Mouse (Mus musculus) kidney, postnatal 0 days (tissue): ENCODE data around the gene Uap1l1. TPM values are rescaled to one million over a fixed set of nuclear protein-coding genes. Genes with fewer than 3 reads are reported as not detected.
A peak's percentile ranks its signal among the peaks of the same experiment; 100 is the strongest.
"Not testable (repeated sequence)": the region's sequence is repeated elsewhere in the genome, so short reads cannot be mapped to it uniquely, and the experiment has no call there.

Source experiments
- ATAC-seq: fragments of 200-750 bp; cut with Nextera tagmentation; replicated peaks from 2 replicates; pipeline ENCODE4 v1.8.0; 2017; ENCODE audit warnings: low read depth, moderate number of reproducible peaks, moderate TSS enrichment, moderate library complexity; ENCODE audit not compliant: low FRiP score
- DNase-seq: peaks from one replicate; pipeline ENCODE4 v3.0.0-alpha.2; 2016; ENCODE audit warnings: low spot score
- H3K27ac ChIP-seq: fragments of 300-500 bp; sonication (generic); 2 replicates; pipeline ENCODE4 v1.5.1; 2014; ENCODE audit warnings: mild to moderate bottlenecking
- H3K27me3 ChIP-seq: fragments of 300-500 bp; sonication (generic); 2 replicates; pipeline ENCODE4 v1.6.1; 2014; ENCODE audit warnings: low read length, mixed read lengths; ENCODE audit not compliant: insufficient read depth
- H3K36me3 ChIP-seq: fragments of 300-500 bp; sonication (generic); 2 replicates; pipeline ENCODE4 v1.6.1; 2014; ENCODE audit warnings: low read length, mixed read lengths; ENCODE audit not compliant: insufficient read depth
- H3K4me1 ChIP-seq: fragments of 300-500 bp; sonication (generic); replicated peaks from 2 replicates; pipeline ENCODE4 v1.6.1; 2014; ENCODE audit warnings: antibody characterized with exemption, low read length, mixed read lengths; ENCODE audit not compliant: insufficient read depth
- H3K4me2 ChIP-seq: fragments of 300-500 bp; sonication (generic); 2 replicates; pipeline ENCODE4 v1.6.1; 2014; ENCODE audit warnings: mild to moderate bottlenecking, low read length, moderate library complexity, mixed read lengths
- H3K4me3 ChIP-seq: fragments of 300-500 bp; sonication (generic); replicated peaks from 2 replicates; pipeline ENCODE4 v1.5.1; 2014; ENCODE audit warnings: low read depth, low read length
- H3K9ac ChIP-seq: fragments of 300-500 bp; sonication (generic); 2 replicates; pipeline ENCODE4 v1.6.1; 2014; ENCODE audit warnings: low read depth, low read length
- H3K9me3 ChIP-seq: fragments of 300-500 bp; sonication (generic); replicated peaks from 2 replicates; pipeline ENCODE4 v1.6.1; 2016; ENCODE audit warnings: low read length, inconsistent platforms, mixed read lengths
- CTCF ChIP-seq: IDR thresholded peaks from 2 replicates; pipeline ENCODE4 v1.5.1; 2016; ENCODE audit warnings: antibody characterized with exemption, low read depth, mild to moderate bottlenecking, moderate library complexity
- WGBS: fragments of 180-500 bp; shearing (Covaris S2); extraction: QIAGEN DNeasy Blood & Tissue Kit; methylation state at CpG from one replicate; pipeline ENCODE4 v1.1.7; 2014; 5-methylcytosine and 5-hydroxymethylcytosine counted together
- polyA plus RNA-seq: library from polyadenylated mRNA; unstranded; fragments of >200 nt; fragmentation: Nextera tagmentation; extraction: Ambion mirVana; gene quantifications from 2 replicates; pipeline ENCODE4 v1.2.1, GENCODE M21; 2015

Gene Uap1l1
- 80.5 and 92.8 TPM in 2 replicates for polyA plus RNA-seq

DNA sequence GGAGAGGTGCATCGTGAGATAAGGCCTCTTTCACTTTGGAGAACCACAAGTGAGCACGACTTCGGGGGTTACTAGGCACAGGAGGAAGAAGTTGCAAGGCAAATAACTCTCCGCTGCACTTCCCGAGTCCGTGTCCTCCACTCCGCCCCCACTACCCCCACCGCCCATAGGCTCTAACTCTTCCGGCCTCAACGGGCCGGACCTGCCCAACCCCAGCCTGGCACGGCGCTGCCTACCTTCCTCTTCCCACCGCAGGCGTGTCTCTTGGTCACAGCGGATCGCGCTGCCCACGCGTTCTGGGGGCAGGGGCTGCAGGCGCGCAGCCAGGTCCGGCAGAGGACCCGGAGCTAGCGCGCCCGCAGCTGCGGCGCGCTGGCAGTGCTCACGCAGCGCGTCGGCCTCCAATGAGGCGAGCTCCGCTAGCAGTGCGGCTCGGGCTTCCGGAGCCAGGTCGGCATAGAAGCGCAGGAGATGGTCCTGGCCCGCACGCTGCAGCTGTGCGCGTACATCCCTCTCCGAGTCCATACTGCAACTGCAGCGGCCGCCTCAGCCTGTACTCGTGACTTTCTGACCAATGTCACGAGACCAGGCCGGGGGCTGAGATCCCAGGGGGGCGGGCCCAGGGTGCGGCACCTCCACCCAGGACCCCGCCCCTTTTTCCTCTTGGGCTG is at the start of gene Uap1l1:
Gene Uap1l1 (minus strand): TSS at position 592 of the 671 bp plus-strand sequence.
- Histone ChIP-seq H3K9ac (peak within 1 kb of the TSS; percentile 63), H3K4me2 (peak within 1 kb of the TSS; percentile 89), H3K27me3 (no peaks in the 10 kb centered on the region), H3K4me1 (peaks cover 6% of the 10 kb centered on the region; the same call in 1 of the 2 replicates), H3K4me3 (peak within 1 kb of the TSS; percentile 59), H3K36me3 (peaks cover 4% of the 10 kb centered on the region; the same call in 1 of the 2 replicates), H3K27ac (peak within 1 kb of the TSS; percentile 43; the same call in 1 of the 2 replicates), H3K9me3 (no peaks in the 10 kb centered on the region)
- DNase-seq (peak; percentile 94), ATAC-seq (peak; percentile 87)
- under 1% methylated on average over 51 of the region's 54 CpGs for WGBS
- no peak for TF ChIP-seq CTCF

DNA sequence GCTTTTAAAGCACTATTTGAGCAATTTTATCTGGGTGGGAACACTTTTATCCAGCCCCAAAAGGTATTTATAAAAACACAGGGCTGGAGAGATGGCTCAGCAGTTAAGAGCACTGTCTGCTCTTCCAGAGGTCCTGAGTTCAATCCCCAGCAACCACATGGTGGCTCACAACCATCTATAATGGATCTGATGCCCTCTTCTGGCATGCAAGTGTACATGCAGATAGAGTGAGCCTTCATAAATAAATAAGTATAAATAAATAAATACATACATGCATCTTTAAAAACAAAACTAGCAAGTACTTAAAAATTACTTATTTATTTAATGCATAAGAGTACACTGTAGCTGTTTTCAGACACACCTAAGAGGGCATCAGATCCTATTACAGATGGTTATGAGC is 48.0 kb upstream of the Uap1l1 start:
- H3K9ac ChIP-seq, H3K9me3 ChIP-seq, ATAC-seq, H3K4me2 ChIP-seq, H3K27ac ChIP-seq, H3K36me3 ChIP-seq, H3K4me1 ChIP-seq, DNase-seq, H3K4me3 ChIP-seq, H3K27me3 ChIP-seq: not testable (repeated sequence)
- TF ChIP-seq CTCF = peak; percentile 48

DNA sequence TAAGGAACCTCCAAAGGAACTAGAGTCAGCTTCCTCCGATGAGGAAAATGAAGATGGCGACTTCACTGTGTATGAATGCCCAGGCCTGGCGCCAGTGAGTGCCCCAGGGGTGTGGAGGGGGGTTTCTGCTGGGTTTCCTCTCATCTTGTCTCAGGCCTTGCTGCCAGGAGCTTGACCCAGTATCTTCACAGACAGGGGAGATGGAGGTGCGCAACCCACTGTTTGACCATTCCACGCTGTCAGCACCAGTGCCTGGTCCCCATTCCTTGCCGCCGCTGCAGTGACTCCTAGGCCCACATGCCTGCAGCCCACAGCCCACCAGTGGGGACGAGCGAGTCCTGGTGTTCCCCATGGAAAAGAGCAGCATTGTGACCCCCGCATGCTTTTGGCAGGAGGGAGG is 43.4 kb upstream of the Uap1l1 start:
- H3K4me3 ChIP-seq = no peak overlapping the region

DNA sequence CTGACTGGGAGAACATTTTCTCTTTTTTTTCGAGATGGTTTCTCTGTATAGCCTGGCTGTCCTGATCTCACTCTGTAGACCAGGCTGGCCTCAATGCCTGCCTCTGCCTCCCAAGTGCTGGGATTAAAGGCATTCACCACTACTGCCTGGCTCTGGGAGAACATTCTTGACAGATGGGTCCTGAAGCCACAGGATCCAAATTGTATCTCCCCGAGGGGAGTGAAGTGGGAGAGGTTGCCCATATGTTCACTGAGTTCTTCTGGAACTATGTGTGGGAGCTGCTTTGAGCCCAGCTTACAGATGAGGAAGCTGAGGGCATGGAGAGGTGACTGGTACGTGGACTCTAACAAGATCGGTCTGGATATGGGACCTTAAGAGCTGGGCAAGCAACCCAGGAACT is 38.5 kb upstream of the Uap1l1 start:
- no peaks in the 10 kb centered on the region for H3K9me3 ChIP-seq
- no peak overlapping the region for H3K27ac ChIP-seq
- 0 out of 2 replicates have a peak, but pooled peaks cover 9% of the 10 kb centered on the region for H3K4me1 ChIP-seq
- ATAC-seq = no peak
- H3K4me3 ChIP-seq = no peak overlapping the region
- no peak for TF ChIP-seq CTCF
- H3K27me3 ChIP-seq = 0 out of 2 replicates have a peak, but pooled peaks cover 5% of the 10 kb centered on the region
- 0 out of 2 replicates have a peak overlapping the region, but pooled peaks have one; percentile 91 for H3K4me2 ChIP-seq
- no peaks in the 10 kb centered on the region for H3K36me3 ChIP-seq
- WGBS = 84% methylated on average over 4 of the region's 4 CpGs
- H3K9ac ChIP-seq = no peak overlapping the region
- DNase-seq = no peak

More for the DNA sequence above, 43.4 kb upstream of the Uap1l1 start:
- DNase-seq (no peak), ATAC-seq (no peak)
- TF ChIP-seq CTCF = no peak
- Histone ChIP-seq H3K4me2 (no peak overlapping the region), H3K36me3 (no peaks in the 10 kb centered on the region), H3K4me1 (no peaks in the 10 kb centered on the region), H3K27ac (no peak overlapping the region), H3K9me3 (no peaks in the 10 kb centered on the region), H3K9ac (no peak overlapping the region), H3K27me3 (no peaks in the 10 kb centered on the region)
- 91% methylated on average over 10 of the region's 10 CpGs for whole genome bisulfite sequencing

DNA sequence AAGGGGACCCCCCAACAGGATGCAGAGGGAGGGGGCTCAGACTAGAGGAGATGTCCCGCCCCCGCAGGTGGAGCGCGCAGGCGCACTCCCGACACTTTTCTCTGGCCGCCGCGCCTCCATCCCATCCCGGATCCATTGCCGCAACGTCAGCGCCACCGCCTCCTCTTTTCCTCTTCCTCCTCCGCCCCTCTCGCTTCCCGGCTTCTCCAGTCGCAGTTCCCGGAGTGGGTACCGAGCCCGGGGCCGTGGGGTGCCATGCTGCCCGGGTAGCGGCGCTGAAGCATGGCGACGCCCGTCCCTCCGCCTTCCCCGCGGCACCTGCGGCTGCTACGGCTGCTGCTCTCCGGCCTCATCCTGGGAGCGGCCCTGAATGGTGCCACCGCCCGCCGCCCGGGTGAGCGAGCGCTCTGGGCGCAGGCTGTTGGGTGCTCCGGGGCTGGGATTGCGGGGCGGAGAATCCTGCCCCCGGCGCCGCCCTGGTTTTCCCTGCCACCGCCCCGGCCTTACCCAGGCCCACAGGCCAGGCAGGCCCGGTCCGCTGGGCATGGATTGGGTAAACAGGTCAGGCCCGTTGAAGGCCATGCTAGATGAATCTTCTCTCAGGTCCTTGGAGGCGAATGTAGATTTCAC is 37.6 kb upstream of the Uap1l1 start:
- H3K4me3 ChIP-seq = peak overlapping the region; percentile 67
- ATAC-seq (peak; percentile 37; the same call in 1 of the 2 replicates), DNase-seq (peak; percentile 74)
- no peak for TF ChIP-seq CTCF
- no peaks in the 10 kb centered on the region for H3K36me3 ChIP-seq
- H3K27ac ChIP-seq = no peak overlapping the region
- WGBS = 1% methylated on average over 54 of the region's 54 CpGs
- H3K4me1 ChIP-seq = 0 out of 2 replicates have a peak, but pooled peaks cover 9% of the 10 kb centered on the region
- H3K27me3 ChIP-seq = 0 out of 2 replicates have a peak, but pooled peaks cover 5% of the 10 kb centered on the region
- peak overlapping the region; percentile 66 for H3K9ac ChIP-seq
- peak overlapping the region; percentile 91 for H3K4me2 ChIP-seq
- H3K9me3 ChIP-seq = no peaks in the 10 kb centered on the region

DNA sequence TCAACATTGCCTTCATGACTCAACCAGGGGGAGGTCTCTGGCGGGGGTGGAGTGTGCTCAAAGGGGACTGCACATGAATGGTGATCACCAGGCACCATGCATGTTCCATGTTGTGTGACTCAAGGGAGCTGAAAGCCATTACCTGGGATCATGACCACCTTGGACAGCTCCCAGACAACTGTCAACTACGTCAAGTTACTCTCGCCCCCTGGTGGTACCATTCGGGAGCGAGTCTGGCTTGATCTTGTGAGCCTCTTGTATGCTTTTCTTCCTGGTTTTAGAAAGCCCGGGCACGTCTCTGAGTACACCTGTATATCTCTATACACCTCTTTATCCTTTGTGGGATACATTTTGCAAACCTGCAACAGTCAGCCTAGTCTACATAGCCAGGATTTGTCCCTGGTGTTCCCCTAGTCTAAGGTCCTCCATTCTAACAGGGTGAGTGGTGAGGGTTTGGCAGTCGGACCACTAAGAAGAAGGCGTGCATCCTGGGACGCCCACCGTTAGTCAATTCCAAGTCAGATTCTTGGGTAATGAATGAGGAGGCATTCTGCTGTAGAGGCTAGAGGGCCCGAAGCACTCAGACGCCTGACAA is 37.0 kb upstream of the Uap1l1 start:
- peak; percentile 26; the same call in 1 of the 2 replicates for ATAC-seq
- no peak overlapping the region for H3K9ac ChIP-seq
- peak; percentile 86 for DNase-seq
- no peaks in the 10 kb centered on the region for H3K36me3 ChIP-seq
- H3K4me1 ChIP-seq = 0 out of 2 replicates have a peak, but pooled peaks cover 9% of the 10 kb centered on the region
- under 1% methylated on average over 13 of the region's 13 CpGs for WGBS
- no peak overlapping the region for H3K27ac ChIP-seq
- H3K27me3 ChIP-seq = 0 out of 2 replicates have a peak, but pooled peaks cover 5% of the 10 kb centered on the region
- H3K4me2 ChIP-seq = peak overlapping the region; percentile 91
- H3K9me3 ChIP-seq = no peaks in the 10 kb centered on the region
- TF ChIP-seq CTCF = peak; percentile 86
- H3K4me3 ChIP-seq = peak overlapping the region; percentile 67
